Mouse (Mus musculus) forebrain, embryonic 14.5 days (tissue): ENCODE measurements around the gene Dnajc8. TPM values are rescaled to one million over a fixed set of nuclear protein-coding genes. Genes with fewer than 3 reads are reported as not detected.
"Not testable (repeated sequence)": the region's sequence is repeated elsewhere in the genome, so short reads cannot be mapped to it uniquely, and the experiment has no call there.

Experiments used
- ATAC-seq: fragments of 200-750 bp; cut with Nextera tagmentation; 2 replicates; pipeline ENCODE4 v1.8.0; 2017; ENCODE audit warnings: mild to moderate bottlenecking, moderate library complexity
- DNase-seq: peaks from one replicate; pipeline ENCODE4 v3.0.0-alpha.2; 2015; ENCODE audit warnings: low spot score
- H3K27ac ChIP-seq: fragments of 300-500 bp; sonication (generic); 2 replicates; pipeline ENCODE4 v1.5.1; 2014; ENCODE audit warnings: low read depth, mild to moderate bottlenecking, control low read depth, low read length, moderate library complexity
- H3K27me3 ChIP-seq: fragments of 300-500 bp; sonication (generic); replicated peaks from 2 replicates; pipeline ENCODE4 v1.6.1; 2014; ENCODE audit warnings: low read length, control low read depth, mixed read lengths; ENCODE audit not compliant: control insufficient read depth, insufficient read depth
- H3K36me3 ChIP-seq: fragments of 300-500 bp; sonication (generic); 2 replicates; pipeline ENCODE4 v1.6.1; 2014; ENCODE audit warnings: low read length, control low read depth; ENCODE audit not compliant: control insufficient read depth, insufficient read depth
- H3K4me1 ChIP-seq: fragments of 300-500 bp; sonication (generic); 2 replicates; pipeline ENCODE4 v1.6.1; 2014; ENCODE audit warnings: antibody characterized with exemption, low read length, control low read depth; ENCODE audit not compliant: control insufficient read depth, insufficient read depth
- H3K4me2 ChIP-seq: fragments of 300-500 bp; sonication (generic); 2 replicates; pipeline ENCODE4 v1.6.1; 2014; ENCODE audit warnings: mild to moderate bottlenecking, control low read depth, low read length
- H3K4me3 ChIP-seq: fragments of 300-500 bp; sonication (generic); 2 replicates; pipeline ENCODE4 v1.5.1; 2014; ENCODE audit warnings: low read depth, low read length, control low read depth
- H3K9ac ChIP-seq: fragments of 300-500 bp; sonication (generic); 2 replicates; pipeline ENCODE4 v1.6.1; 2014; ENCODE audit warnings: mild to moderate bottlenecking, low read length, control low read depth, moderate library complexity
- H3K9me3 ChIP-seq: fragments of 300-500 bp; sonication (generic); replicated peaks from 2 replicates; pipeline ENCODE4 v1.6.1; 2016; ENCODE audit warnings: low read length, control low read depth, mixed read lengths; ENCODE audit not compliant: control insufficient read depth
- WGBS: fragments of 180-500 bp; shearing (Covaris S2); extraction: QIAGEN DNeasy Blood & Tissue Kit; methylation state at CpG from one replicate; pipeline ENCODE4 v1.1.7; 2014; 5-methylcytosine and 5-hydroxymethylcytosine counted together
- polyA plus RNA-seq: library from polyadenylated mRNA; unstranded; fragments of >200 nt; fragmentation: Nextera tagmentation; extraction: Ambion mirVana; gene quantifications from 2 replicates; pipeline ENCODE4 v1.2.1, GENCODE M21; 2014

Dnajc8 gene
- polyA plus RNA-seq, 1 experiment from 2014 or later: 160 TPM

DNA sequence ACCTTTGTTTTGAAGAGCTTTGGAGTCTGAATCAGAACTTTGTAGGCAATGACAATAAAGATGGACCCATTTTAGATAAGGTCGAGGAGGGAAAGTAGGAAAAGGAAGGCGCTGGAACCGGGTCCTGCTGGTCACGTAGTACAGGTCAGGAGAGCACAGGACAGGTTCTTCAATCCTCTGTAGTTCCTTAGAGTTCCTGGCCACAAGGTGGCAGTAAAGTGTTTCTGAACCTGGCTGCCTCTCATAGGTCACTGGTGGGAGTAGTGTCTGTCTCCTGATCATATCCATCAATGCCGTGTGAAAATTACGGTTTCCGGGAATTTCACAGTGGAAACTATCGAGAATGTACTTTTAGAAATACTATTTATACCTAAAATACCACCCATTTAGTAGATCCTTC lies 10.5 kb downstream of the Dnajc8 start:
- Histone ChIP-seq H3K4me3 (no peak overlapping the region), H3K27me3 (no peaks in the 10 kb centered on the region), H3K9ac (no peak overlapping the region), H3K27ac (no peak overlapping the region), H3K9me3 (no peaks in the 10 kb centered on the region), H3K36me3 (peaks cover 90% of the 10 kb centered on the region), H3K4me1 (no peaks in the 10 kb centered on the region), H3K4me2 (no peak overlapping the region)
- ATAC-seq: no peak
- DNase-seq: peak; percentile 71
- 52% methylated on average over 8 of the region's 8 CpGs for WGBS

DNA sequence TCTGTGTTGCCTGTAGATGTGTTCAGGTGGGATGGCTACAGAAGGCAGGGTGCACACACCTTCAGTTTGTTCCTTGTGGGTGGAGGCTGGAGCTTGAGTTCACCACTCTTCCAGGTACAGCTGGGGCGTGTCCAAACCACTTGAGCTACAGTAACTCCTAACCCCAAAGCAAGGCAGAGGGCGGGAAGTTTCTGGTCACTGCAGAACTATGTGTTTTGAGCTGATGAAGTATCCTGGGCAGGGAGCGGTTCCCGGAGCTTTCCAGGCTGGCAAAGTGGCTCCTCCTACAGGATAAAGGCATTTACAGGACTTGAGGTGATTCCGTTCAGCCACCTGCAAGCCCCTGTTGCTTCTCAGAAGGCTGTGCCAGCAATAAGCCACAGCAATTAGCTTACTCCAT lies 18.9 kb downstream of the Dnajc8 start:
- DNase-seq (no peak), ATAC-seq (no peak)
- Histone ChIP-seq H3K27ac (no peak overlapping the region), H3K4me3 (no peak overlapping the region), H3K4me1 (no peaks in the 10 kb centered on the region), H3K36me3 (peaks cover 54% of the 10 kb centered on the region), H3K4me2 (no peak overlapping the region), H3K9me3 (no peaks in the 10 kb centered on the region), H3K27me3 (no peaks in the 10 kb centered on the region), H3K9ac (no peak overlapping the region)
- WGBS: 82% methylated on average over 5 of the region's 5 CpGs

DNA sequence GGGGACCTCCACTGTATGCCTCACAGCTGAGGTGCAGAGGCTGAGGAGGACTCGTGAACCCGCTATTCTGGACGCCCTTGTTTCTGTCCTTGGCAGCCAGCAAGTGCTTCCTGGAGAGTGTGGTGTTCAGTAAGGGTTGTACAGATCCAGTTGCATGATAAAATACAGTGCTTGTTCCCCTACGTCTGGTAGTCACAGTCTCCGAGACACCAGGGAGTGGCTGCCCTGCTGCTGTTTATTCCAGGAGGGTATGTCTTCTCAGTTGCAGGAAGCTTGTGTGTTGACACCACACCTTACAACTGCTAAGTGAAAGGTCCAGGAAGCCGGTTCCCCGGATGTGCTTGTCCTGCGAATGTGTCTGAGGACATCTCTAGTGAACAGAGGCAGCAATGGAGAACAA lies 19.3 kb downstream of the Dnajc8 start:
- no peak overlapping the region for H3K27ac ChIP-seq
- peaks cover 50% of the 10 kb centered on the region for H3K36me3 ChIP-seq
- H3K4me3 ChIP-seq: no peak overlapping the region
- H3K4me2 ChIP-seq: no peak overlapping the region
- DNase-seq: no peak
- ATAC-seq: no peak
- no peaks in the 10 kb centered on the region for H3K27me3 ChIP-seq
- no peak overlapping the region for H3K9ac ChIP-seq
- no peaks in the 10 kb centered on the region for H3K9me3 ChIP-seq
- H3K4me1 ChIP-seq: no peaks in the 10 kb centered on the region
- WGBS: 86% methylated on average over 8 of the region's 8 CpGs

DNA sequence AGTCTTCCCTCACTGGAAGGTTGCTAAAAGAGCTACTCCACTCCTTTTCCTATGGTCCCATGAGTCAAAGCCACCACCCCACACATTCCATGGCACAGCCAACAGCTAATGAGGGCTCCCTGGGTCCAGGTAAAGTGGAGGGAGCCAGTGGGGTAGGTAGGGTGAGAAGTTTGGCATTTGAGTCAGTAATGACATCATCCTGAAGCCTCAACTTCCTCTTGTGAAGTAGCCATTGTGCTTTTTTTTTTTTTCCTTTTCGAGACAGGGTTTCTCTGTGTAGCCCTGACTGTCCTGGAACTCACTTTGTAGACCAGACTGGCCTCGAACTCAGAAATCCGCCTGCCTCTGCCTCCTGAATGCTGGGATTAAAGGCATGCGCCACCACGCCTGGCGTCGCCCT lies 20.2 kb downstream of the Dnajc8 start:
- not testable (repeated sequence) for H3K9me3 ChIP-seq, DNase-seq, H3K4me1 ChIP-seq, ATAC-seq, H3K9ac ChIP-seq, H3K4me3 ChIP-seq, H3K27me3 ChIP-seq, H3K4me2 ChIP-seq, H3K27ac ChIP-seq
- peaks cover 43% of the 10 kb centered on the region for H3K36me3 ChIP-seq
- WGBS: 95% methylated on average over 7 of the region's 7 CpGs

DNA sequence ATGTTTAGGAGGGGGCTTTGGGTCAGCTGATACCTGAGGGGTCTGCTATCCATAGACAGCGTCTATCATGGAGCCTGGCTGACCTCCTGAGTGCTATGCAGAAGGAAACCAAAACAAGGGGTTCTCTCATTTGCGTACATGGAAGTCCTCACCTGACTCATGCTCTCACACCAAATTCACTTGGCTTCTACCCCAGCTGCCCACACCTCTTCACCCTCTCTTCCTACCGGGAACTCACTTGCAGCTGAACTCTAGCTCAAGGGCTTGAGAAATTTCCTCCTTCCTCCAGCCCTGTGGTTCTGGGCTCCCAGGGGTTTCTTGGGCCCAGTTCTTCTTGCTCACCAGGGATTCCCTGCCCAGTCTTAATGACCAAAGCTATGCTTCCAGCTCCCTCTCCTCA lies 27.9 kb downstream of the Dnajc8 start:
- H3K9ac ChIP-seq: no peak overlapping the region
- no peaks in the 10 kb centered on the region for H3K27me3 ChIP-seq
- ATAC-seq: no peak
- no peak for DNase-seq
- WGBS: 78% methylated on average over 3 of the region's 3 CpGs
- no peak overlapping the region for H3K27ac ChIP-seq
- H3K4me2 ChIP-seq: no peak overlapping the region
- H3K36me3 ChIP-seq: no peaks in the 10 kb centered on the region
- no peak overlapping the region for H3K4me3 ChIP-seq
- H3K9me3 ChIP-seq: no peaks in the 10 kb centered on the region
- H3K4me1 ChIP-seq: no peaks in the 10 kb centered on the region

DNA sequence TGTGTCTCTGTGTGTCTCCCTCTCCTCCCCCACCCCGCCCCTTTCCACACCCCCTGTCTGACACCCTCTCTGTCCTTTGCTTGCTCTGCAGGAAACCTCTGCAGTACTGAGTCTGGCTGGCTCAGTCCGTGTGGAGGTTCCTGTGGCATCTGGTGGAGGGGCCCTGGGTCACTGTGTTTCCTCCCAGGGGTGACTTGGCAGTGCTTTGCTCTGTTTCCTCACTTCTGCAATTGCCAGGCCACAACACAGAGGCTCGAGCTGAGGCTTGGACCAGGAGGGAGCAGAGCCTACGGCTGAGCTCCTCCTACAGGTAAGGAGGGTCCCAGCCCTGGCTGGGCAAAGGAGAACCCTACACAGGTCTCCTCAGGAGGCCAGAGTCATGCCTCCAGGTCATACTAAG lies 28.6 kb downstream of the Dnajc8 start, which contains the start of gene Ptafr:
Gene Ptafr (plus strand): TSS at position 103 of the 400 bp plus-strand sequence.
- Histone ChIP-seq H3K4me3 (no peak within 1 kb of the TSS), H3K27ac (no peak within 1 kb of the TSS), H3K36me3 (no peaks in the 10 kb centered on the region), H3K9ac (no peak within 1 kb of the TSS), H3K9me3 (no peaks in the 10 kb centered on the region; the same call in 1 of the 2 replicates), H3K27me3 (no peaks in the 10 kb centered on the region), H3K4me2 (no peak within 1 kb of the TSS), H3K4me1 (no peaks in the 10 kb centered on the region)
- DNase-seq: no peak
- WGBS: 49% methylated on average over 4 of the region's 4 CpGs
- ATAC-seq: no peak

DNA sequence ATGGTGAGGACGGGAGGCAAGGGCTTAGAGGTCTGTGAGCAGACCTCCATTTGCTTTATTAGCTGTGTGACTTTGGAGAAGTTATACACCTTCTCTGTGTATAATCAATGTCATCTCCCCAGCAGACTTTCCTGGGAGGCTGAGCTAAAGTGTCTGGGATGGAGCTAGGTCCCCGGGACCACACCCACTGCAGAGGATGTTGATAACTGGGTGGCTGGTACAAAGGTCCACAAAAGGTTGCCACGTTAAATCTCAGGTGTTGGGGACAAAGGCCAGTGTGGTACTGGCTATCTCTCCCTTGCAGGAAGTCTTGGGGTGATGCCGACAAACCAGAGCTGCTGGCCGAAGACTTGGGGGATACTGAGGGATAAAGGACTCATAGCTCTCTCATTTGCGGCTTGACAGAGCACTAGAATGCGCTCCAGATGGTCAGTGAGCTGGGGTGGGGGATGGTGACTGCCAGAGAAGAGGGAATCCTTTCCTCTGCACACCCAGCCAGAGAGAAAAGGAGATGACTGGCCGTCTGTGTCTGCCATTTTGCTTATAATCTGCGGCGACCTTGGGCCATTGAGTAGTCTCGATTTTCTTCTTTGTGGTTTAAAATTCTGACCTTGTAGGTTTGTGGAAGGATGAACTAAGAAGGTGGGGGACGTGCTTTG lies 29.9 kb downstream of the Dnajc8 start:
- H3K9ac ChIP-seq: no peak overlapping the region
- no peaks in the 10 kb centered on the region for H3K4me1 ChIP-seq
- H3K27me3 ChIP-seq: no peaks in the 10 kb centered on the region
- H3K27ac ChIP-seq: no peak overlapping the region
- ATAC-seq (no peak), DNase-seq (no peak)
- no peak overlapping the region for H3K4me2 ChIP-seq
- H3K4me3 ChIP-seq: no peak overlapping the region
- WGBS: 78% methylated on average over 12 of the region's 12 CpGs
- H3K9me3 ChIP-seq: no peaks in the 10 kb centered on the region; the same call in 1 of the 2 replicates
- no peaks in the 10 kb centered on the region for H3K36me3 ChIP-seq

DNA sequence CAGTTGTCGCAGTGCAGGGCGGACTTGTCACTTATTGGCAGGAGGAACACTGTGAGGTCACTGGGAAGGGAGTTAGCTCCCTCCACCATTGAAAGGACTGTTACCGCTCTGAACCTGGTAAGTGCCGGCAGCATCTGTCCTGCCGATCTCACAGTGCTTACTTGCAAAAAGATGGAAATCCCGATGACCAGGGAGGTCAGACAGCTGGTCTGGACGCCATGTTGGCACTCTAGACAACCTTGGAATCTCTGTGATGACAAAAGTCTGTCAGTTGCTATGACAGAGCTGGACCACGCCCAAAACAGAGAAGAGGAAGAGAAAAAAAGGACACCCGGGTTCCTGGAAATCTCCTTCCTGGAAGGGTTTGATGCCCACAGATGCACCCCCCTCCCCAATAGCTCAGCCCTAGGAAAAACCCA lies 32.0 kb downstream of the Dnajc8 start:
- Histone ChIP-seq H3K27me3 (no peaks in the 10 kb centered on the region), H3K9ac (no peak overlapping the region), H3K4me3 (no peak overlapping the region), H3K36me3 (no peaks in the 10 kb centered on the region), H3K4me1 (no peaks in the 10 kb centered on the region), H3K27ac (no peak overlapping the region), H3K9me3 (no peaks in the 10 kb centered on the region; the same call in 1 of the 2 replicates), H3K4me2 (no peak overlapping the region)
- ATAC-seq: no peak
- DNase-seq: no peak
- 79% methylated on average over 9 of the region's 9 CpGs for WGBS

DNA sequence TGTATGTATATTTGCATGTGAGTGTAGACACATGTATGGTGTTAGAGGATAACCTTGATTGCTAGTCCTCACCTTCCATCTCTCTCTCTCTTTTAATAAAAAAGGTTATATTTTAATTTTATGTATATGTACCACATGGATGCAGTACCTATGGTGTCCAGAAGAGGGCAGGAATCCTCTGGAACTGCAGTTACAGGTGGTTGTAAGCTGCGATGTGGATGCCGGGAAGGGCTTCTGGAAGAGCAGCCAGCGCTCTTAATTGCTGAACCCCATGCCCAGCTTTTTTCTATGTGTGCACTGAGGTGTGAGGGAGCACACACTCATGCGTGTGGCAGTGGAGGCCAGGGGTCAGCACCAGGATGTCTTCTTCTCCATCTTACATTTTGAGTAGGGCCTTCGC lies 33.8 kb downstream of the Dnajc8 start:
- Histone ChIP-seq H3K4me2 (no peak overlapping the region), H3K27ac (no peak overlapping the region), H3K27me3 (no peaks in the 10 kb centered on the region), H3K9me3 (no peaks in the 10 kb centered on the region; the same call in 1 of the 2 replicates), H3K4me1 (no peaks in the 10 kb centered on the region), H3K36me3 (no peaks in the 10 kb centered on the region), H3K4me3 (no peak overlapping the region), H3K9ac (no peak overlapping the region)
- ATAC-seq: no peak
- 84% methylated on average over 5 of the region's 5 CpGs for WGBS
- no peak for DNase-seq
